Mouse (Mus musculus) layer of hippocampus, postnatal 14 days (tissue): Measurements from ENCODE around the gene CT030661.1. TPM values are rescaled to one million over a fixed set of nuclear protein-coding genes. Genes with fewer than 3 reads are reported as not detected.
"Not testable (repeated sequence)": the region's sequence is repeated elsewhere in the genome, so short reads cannot be mapped to it uniquely, and the experiment has no call there.

Experiments used
- DNase-seq, 2 experiments: peaks; one replicate each; pipeline ENCODE4 v3.0.0; 2021 to 2022; ENCODE audit warnings: low spot score in 2 of 2, mixed read lengths in 1 of 2
- long read RNA-seq, 2 experiments: library from polyadenylated mRNA; stranded (forward); transcript quantifications; one replicate each; pipeline ENCODE4 v2.0.0; 2021
- total RNA-seq, 2 experiments: library from RNA; stranded (reverse); gene quantifications; 2 replicates each; pipeline ENCODE4 v1.2.3; 2021

CT030661.1 gene
- 10 to 100 TPM; 10.8 to 11.8 TPM for total RNA-seq
- long read RNA-seq, experiment 1, partial matches to known transcripts, result 0 of 5 reads
- long read RNA-seq, experiment 1, other reads (novel, unspliced or antisense), result 2 of 5 reads
- long read RNA-seq, experiment 2, partial matches to known transcripts, result 0 of 6 reads
- long read RNA-seq, experiment 2, other reads (novel, unspliced or antisense), result 3 of 6 reads

GRCm38 (mm10) chr17:22314730-22315226 lies at the start of gene CT030661.1:
Gene CT030661.1 (minus strand): TSS chr17:22314837.
- peak; percentile 90 to 97 for DNase-seq

DNA sequence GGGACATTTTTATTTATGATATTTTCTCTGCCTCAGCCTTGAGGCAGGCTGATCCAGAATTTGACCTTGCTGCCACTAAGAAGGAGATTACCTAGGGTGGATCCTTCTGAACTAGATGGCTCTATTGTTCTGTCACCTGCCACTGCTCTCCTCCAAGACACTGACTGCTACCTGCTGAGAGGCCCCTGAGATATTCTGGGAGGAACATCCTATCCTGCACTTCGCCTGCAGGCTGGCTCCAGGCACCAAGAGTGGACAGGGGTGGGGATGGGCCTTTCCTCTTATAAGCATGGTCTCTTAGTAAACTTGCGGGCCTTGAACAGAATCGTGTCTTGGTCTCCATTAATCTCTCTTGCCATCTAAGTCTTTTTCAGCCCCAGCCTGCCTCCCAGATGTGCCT lies 49.3 kb upstream of the CT030661.1 start:
- no peak for DNase-seq

- peak; percentile 28 to 63 for DNase-seq
Observed at GRCm38 (mm10) chr17:22361101-22361781, 46.6 kb upstream of the CT030661.1 start, which contains the start of the genes Zfp944 and Zfp758. Gene Zfp944 (minus strand): TSS chr17:22361400. Gene Zfp758 (plus strand): TSS chr17:22361453.

DNA sequence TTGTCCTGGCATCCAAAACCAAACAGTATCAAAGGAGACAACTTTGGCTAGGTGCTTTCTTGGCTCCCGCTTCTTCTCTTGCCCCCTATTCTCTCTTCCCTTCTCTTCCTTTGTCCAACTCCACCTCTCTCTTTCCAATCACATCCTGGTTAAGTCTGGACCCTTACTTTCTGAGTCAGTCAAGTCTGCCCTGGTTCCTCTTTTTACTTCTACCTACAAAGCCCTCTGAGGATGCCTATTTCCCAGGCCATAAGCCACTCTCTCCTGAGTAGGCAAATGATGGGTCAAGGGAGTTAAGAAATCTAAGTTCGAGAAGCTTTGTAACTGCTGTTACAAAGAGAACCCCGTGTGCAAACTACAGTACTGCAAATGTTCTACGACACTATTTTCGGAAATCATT lies 45.9 kb upstream of the CT030661.1 start:
- no peak for DNase-seq

- peak in 1 of 2 experiments; percentile 33 for DNase-seq
Observed at GRCm38 (mm10) chr17:22352794-22353193, 38.2 kb upstream of the CT030661.1 start.

GRCm38 (mm10) chr17:22315247-22315646 lies 610 bp upstream of the CT030661.1 start:
- DNase-seq, result not testable (repeated sequence)

DNA sequence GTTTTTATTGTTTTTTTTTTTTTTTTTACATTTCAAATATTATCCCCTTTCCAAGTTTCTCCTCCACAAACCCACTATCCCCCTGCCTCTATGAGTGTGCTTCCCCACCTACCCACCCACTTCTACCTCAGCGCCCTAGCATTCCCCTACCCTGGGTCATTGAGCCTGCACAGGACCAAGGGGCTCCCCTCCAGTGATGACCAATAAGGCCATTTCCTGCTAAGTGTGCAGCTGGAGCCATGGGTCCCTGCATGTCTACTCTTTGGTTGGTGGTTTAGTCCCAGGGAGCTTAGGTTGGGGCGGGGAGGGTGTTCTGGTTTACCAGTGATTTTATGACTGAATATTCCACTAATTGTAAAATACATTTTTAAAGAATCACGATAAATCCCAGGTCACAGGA lies 418 bp downstream of the CT030661.1 start:
- peak; percentile 3 to 5 for DNase-seq

Other genes with a start within 250 kb of the CT030661.1 start
- gene Zfp947, start 148.6 kb downstream of the CT030661.1 start, total RNA-seq, result under 1 TPM; 0.21 to 0.90 TPM
- gene Zfp994, start 89.2 kb downstream of the CT030661.1 start, total RNA-seq, result 1 to 10 TPM; 5.0 TPM
- 10 to 100 TPM; 10.3 to 11.0 TPM for gene Zfp944, start 46.6 kb upstream of the CT030661.1 start, total RNA-seq
- gene Zfp758, start 46.6 kb upstream of the CT030661.1 start, total RNA-seq, result 10 to 100 TPM; 10.5 to 11.2 TPM
- 10 to 100 TPM in 1 of 2 experiments, 1 to 10 TPM in 1; 9.9 to 11.4 TPM for gene Zfp946, start 109.4 kb upstream of the CT030661.1 start, total RNA-seq